Mouse (Mus musculus) thymus, postnatal 25 days (tissue): Measurements from ENCODE around the gene Lbx1.

Experiments used
- DNase-seq: peaks from one replicate; pipeline ENCODE4 v3.0.0; 2022

Lbx1 gene

DNA sequence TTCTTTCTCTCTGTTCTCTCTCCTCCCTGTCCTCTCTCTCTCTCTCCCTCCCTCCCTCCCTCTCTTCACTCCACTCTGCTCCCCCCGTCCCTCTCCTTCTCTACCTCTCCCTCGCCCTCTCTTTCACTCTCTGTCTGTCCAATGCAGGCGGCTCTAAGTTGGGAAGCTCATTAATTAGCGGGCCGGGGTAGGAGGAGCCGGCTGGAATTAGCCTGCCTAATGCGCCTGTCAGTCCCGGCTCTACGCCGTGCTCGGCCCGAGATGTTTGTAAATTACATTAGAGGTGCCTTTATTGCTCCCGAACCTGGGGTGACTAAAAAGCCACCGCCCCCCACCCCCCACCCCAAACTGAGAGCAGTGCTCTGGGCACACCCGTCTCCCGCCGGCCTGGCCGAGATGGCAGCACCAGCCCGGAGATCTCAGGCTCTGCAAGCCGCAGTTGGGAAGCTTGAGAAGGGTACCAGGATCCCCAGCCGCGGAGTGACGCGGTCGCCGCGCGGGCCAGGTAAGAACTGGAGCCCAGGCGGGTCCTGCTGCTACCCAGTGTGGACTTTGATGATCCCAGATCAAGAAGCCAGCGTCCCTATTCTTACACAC lies at the start of gene Lbx1:
TSS of gene Lbx1 (minus strand) at position 47 of the 597 bp plus-strand sequence.
- DNase-seq: no peak

DNA sequence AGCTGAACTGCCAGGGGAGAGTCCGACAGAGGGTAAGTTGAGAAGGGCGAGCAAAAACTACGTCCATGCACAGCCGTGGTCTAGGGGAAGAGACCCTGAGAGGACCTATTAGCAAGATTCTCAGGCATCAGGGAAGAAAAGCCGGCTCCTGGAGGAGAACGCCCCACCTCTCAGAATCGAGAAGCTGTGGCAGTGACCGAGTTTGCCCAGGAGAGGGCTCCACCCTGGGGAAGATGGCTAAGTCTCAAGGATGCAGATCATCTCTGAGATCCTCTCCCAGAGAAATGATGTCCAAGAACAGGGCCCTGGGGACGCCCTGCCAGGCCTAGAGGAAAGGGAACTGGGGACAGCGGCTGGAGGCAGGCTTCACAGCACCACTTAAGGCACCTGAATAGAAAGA lies 47.7 kb upstream of the Lbx1 start:
- peak; percentile 41 for DNase-seq

DNA sequence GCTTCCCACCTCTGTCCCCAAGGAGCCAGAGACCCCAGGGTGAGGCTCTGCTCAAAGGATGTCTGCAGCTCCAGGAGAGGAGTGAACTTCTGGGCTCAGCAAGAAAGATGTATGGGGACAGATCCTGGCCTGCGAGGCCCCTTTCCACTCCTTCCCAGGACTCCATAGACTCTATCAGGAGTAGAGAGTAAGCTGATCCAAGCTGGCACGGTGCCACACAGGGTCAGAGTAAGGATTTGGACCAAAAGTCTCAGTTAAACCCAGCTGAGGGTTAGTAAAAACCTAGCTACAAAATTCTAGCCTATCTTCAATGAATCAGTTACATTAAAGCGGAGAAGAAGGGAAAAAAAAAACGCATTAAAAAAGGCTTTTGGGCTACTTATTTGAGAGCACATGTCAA lies 40.6 kb upstream of the Lbx1 start:
- DNase-seq: no peak

- no peak for DNase-seq
Measured at GRCm38 (mm10) chr19:45271986-45272385, 36.4 kb upstream of the Lbx1 start.

DNA sequence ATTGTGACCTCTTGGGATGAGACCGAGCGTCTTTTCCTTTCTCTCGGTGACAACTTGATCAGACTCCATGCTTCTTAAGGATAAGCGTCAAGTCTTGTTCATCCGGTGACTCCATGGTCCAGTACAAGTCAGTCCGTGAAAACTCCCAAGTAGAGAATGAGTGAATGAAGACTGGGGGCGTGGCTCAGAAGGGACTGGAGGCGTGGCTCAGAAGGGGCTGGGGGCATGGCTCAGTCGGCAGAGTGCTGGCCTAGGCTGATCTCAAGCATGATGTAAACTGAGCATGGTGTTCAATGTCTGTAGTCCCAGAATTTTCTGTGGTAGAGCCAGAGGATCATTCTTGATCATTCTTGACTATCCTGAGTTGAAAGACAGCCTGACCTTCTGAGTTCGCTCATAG lies 27.4 kb upstream of the Lbx1 start:
- no peak for DNase-seq

- DNase-seq: no peak
Measured at GRCm38 (mm10) chr19:45257414-45258326, 22.1 kb upstream of the Lbx1 start.

DNA sequence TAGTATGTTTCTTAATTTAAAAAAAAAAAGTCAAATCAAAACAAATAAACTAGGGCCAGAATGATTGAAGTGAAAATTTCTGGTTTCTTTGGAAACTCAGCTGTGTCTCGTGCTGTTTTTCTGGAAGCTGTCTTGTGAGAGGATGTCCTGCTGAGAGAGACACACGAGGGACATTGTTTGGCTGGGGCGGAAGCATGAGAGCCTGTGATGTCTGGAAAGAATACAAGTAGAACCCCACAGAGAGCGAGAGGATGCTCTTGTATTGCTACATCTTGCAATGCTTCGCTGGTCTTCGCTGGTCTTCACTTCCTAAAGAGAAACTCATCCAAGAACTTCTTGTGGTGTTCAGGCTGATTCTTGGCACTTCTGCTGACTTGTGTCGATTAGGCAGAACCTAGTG lies 19.2 kb upstream of the Lbx1 start:
- no peak for DNase-seq

DNA sequence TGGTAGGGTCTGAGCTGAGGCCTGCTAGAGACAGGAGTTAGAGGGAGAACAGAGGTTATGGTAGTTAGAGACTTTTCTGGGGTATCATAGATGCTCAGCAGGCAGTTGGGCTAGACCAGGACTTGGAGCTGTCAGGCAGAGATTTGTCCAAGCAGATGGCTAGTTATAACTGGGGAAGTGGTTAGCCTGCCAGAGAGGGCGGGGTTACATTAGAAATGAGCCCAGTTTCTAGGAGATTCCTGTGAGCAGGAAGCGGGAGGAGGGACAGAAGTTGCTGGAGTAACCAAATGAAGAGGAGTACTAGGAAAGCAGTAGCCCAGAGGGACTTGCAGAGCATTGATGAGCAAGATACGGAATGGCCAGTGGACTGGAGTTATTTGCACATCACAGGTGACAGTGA lies 16.8 kb upstream of the Lbx1 start:
- no peak for DNase-seq

DNA sequence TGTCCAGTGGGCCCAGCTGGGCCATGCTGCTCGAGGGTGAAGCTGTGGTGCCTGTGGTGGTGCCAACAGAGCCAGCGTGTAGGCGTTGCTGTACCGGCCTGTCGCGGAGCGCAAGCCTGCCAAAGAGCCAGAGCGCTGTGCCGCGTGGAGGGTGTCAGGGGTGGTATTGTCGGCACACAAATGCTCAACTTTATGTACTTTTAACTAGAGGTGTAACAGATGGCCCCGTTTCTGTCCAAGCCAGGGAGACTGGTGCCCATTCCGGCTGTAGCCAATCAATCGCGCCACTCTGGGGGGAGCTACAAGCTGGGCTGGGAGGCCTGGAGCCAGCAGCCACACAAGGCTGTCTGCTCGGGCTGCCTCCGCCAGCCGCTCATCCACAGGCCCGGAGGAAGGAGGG lies 13.1 kb upstream of the Lbx1 start:
- no peak for DNase-seq

DNA sequence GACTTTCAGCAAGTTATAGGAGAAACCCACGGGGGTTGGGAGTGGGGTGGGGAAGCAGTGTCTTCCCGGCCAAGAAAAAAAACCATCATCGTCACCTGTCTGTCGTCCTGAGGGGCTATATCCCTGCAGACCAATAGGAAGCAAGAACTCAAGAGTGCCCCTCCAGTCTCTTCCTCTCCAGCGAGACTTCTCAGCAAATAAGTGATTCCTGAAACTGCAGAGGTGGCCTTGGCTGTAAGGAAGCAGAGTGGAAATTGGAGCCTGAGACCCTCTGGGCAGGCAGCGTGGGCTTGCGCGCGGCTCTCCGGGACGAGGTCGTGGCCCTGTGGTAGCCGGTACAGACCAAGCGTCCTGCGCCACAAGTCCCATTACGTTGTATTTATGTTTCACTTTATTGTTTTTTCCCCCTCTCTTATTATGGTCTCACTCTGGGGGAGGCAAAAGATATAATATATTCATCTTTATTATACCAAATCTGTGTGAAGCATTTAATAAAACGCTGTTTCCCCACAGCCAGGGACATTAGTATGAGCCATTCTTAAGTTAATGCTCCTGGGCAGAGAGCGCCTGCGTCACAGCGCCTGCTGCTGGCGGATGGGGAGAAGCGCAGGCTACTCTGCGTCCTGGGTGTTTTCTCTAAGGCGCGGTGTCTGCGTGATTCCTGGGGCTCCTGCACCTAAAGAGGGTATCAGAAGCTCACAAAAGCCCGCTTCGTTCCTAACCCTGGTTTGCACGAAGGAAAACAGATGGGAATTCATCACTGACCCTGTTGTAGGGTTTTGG lies 8.5 kb upstream of the Lbx1 start:
- DNase-seq: peak; percentile 38

DNA sequence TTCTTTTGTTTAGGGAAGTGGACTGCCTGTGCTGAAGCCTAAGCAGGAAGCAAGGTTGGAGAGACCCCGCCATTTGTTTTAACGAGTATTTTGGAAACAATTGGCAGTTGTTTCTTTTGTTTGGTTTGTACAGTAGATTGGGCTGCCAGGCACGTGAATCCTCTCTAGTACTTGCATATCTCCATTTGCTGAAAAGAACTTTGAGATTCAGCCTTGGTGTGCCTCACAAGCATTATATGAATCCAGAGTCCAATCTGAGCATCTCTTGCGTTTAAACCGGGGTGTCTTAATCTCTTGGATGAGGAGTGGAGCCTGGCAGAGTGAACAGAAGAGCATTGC lies 7.6 kb upstream of the Lbx1 start:
- DNase-seq: no peak

GRCm38 (mm10) chr19:45242348-45243263 lies 7.0 kb upstream of the Lbx1 start:
- no peak for DNase-seq

- no peak for DNase-seq
Measured at GRCm38 (mm10) chr19:45242017-45242347, 6.4 kb upstream of the Lbx1 start.

DNA sequence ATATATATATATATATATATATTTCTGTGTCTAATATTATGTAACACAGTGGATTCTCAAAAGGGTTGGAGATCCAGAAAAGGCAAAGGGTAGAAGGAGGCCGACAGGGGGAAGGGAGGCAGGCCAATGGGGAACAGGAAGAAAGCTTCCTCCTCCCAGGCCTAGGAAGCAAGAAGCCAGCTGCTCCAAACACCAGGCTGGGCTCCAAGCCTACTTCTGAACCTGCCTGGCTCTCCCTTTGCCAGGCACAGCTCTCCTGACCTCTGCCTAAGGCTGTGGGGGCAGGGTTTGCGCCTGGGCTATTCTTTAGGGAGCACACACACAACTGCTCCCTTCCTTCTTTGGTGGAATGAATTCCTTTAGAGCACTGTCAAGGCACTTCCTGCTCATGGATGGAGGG lies 4.4 kb upstream of the Lbx1 start:
- DNase-seq: no peak

DNA sequence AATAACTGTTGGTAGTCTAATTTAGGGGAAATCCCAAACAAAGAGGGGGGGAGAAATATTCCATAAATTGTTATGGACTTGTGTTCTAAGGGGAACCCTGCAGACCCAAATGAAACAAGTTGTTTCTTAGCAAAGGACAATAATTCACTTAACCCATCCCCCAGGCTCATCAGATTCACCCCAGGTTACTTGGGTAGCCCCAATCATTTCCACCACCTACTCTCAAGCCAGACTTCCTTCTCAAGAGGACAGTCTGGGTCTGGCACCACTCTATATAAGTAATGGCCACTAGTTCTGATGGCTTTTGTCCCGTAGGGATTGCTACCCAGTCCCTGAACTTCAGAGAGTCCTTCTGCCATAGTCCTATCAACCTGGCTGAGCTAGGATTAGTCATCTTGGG lies 3.6 kb upstream of the Lbx1 start:
- no peak for DNase-seq

DNA sequence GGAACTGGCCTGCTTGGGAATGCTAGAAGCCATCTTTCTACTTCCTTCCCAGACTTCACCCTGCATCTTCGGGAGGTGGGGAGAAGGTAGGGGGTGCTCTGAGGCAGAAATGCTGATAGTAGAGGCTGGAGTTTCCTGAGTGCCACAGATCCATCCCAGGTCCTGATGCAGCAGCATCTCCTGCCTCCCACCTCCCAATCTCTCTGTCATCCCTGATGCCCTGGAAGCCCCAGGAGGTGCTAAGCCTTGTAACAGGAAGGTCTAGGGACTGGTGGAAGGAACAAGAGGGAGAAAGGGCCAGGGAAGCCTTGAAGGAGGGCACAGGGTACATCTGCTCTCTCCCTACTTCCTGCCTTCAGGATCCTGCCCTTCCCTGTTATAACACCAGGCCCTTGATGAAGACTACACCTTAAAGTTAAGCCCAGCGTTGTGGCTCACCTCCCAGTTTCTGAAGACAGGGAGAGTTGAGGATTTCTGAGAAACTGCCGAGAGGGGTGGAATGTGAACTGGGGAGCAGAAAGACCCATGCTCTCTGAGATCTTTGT lies 2.1 kb upstream of the Lbx1 start:
- DNase-seq: no peak

- no peak for DNase-seq
Measured at GRCm38 (mm10) chr19:45237099-45237498, 1.5 kb upstream of the Lbx1 start.

- DNase-seq: no peak
Measured at GRCm38 (mm10) chr19:45236363-45236942, 841 bp upstream of the Lbx1 start.

- no peak for DNase-seq
Measured at GRCm38 (mm10) chr19:45235331-45235741, 276 bp downstream of the Lbx1 start.

DNA sequence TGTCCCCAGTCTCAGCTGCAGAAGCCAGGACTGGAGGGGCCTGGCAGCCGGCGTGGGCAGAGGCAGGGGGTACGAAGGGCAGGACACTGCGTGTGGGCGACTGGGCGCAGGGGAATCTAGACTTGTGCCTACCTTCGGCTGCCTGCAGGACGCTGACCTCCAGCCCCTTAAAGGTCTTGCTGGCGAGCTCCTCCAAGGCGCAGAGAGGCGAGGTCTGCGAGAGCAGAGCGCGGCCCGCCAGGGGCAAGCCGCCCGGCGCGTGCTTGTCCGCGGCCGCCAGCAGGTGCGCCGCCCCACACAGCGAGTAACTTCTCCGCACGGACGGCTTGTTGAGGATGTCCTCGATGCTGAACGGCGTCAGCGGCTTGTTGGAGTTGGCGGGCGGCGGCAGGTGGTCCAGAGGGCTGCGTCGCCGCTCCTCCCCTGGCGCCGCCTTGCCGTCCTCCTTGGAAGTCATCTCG lies 811 bp downstream of the Lbx1 start:
- no peak for DNase-seq

DNA sequence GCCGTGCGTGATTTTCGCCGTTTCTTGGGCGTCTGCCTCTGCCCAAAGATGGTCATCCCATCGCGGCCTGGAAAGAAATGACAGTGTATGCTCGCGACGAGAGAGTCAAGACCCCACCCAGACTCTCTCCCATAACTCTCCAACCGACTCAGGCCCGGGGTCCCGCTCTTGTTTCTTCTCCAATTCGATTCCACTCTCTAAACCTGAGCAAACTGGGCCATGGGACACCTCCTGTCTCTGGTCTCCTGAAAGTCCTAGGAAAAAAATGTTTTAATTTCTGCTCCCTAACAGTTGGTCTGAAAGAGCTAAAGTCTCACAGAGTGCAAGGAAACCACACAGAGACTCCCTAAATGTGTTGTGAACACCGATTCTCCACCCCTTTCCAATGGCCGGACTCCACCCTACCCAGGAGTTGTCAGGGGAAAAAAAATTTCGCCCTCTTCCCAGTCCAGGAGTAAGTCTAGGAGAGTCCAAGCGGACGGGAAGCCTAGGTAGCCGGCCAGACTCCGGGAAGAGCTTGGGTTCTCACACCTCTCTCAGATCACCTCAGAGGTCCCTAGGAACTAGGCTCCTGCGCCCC lies 1.3 kb downstream of the Lbx1 start:
- no peak for DNase-seq
